Mouse (Mus musculus) lung, postnatal 25 days (tissue): ENCODE data around the gene Prkd3.

Experiments
- DNase-seq: peaks from one replicate; pipeline ENCODE4 v3.0.0; 2022; ENCODE audit warnings: low spot score

The Prkd3 gene

DNA sequence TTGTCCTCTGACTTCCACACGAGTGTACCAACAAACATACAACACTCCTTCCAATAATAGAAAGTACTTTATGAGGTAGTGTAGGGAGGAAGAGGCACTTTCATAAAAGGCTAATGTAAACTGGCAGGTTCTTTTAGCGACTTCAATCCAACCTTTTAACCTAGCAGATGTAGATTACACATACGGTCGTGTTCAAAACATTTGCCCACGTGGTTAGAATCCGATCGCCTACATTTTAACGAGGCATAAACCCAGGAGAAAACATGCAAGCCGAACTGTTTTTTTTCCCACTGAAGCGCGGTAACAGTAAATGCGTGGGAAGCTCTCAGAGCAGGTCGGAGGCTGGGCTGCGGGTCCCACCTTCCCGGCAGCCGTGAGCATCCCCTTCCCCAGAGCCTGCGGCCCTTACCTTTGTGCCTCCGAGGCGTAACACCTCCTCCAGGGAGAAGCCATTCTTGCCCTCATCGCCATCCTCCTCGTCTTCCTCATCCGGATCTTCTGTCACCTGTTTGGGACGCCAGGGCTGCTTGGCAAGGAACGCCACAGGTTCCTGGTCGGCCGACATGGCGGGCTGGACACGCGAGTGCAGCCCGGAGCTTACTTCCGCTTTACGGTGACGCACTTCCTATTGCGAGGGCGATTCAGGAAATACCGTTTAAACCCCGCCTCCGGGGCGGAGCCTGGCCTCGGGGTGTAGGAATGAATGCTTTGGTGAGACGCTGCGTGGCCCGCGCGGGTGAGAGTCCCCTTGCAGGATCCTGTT lies 84.0 kb downstream of the Prkd3 start, which contains the start of the genes Cebpz and Ndufaf7:
Gene Cebpz (minus strand): TSS at position 601 of the 763 bp plus-strand sequence.
Gene Ndufaf7 (plus strand): TSS at position 671 of the 763 bp plus-strand sequence.
- DNase-seq, result peak; percentile 97

- no peak for DNase-seq
Measured at GRCm38 (mm10) chr17:78935857-78936256, 84.8 kb downstream of the Prkd3 start.

GRCm38 (mm10) chr17:78917696-78918095 lies 102.9 kb downstream of the Prkd3 start:
- no peak for DNase-seq

- DNase-seq, result no peak
Measured at GRCm38 (mm10) chr17:78916899-78917298, 103.7 kb downstream of the Prkd3 start.

- DNase-seq, result peak; percentile 89
Measured at GRCm38 (mm10) chr17:78916369-78916813, 104.2 kb downstream of the Prkd3 start, which contains the start of gene Cebpzos. TSS of gene Cebpzos (plus strand) at chr17:78916500.

DNA sequence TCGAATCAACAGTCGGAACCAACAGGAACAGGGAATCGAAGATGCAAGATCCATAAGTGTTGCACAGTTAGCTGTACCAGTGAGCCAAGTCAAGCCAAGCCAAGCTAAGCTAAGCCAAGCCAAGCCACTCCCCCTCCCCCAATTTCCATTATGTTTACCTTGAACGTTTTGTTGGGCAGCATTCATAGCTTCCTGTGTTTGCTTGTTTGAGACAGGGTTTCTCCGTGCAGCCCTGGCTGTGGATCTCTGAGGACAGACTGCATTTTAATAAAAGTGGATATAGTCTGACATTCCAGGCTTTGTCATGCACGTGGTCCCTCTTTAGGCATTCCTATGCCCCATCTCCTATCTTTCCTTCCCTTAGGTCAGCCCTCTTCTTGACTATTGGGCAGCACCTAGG lies 104.8 kb downstream of the Prkd3 start:
- DNase-seq, result no peak

DNA sequence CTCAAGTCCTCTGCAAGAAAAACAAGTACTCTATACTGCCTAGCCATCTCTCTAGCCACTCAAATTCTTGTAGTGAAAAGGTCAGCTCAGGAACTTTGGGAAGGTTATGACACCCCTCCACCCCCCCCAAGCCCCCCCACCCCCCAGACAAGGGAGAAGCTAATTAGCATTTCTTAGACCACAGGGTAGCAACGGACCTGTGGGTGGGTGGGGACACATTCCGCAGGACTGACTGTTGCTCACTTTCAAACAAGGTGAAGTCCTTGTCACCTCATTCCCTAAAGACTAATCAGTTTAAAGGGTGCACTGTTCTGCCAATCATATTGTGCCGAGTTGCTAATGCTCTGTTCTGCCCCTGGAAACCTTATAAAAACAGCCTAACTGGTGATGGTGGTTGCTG lies 106.7 kb downstream of the Prkd3 start:
- no peak for DNase-seq

DNA sequence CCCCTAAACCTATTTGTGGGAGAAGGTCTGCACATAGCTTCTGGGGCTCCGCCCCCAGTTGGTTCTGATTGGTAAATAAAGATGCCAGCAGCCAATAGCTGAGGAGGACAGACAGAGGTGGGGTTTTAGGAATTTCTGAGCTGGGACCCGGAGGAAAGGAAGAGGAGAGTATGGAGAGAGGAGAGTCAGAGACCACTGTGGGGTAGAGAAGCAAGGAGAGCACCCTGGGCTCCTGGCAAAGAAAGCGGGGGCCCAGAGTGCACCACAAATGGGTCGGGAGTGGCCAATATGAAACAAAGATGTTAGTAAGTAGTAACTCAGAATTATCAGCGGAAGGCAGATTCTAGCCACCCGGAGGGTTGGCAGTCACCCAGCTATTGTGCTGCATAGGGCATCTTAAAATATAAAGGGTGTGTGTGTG lies 107.7 kb downstream of the Prkd3 start:
- no peak for DNase-seq

- no peak for DNase-seq
Measured at GRCm38 (mm10) chr17:78909374-78909773, 111.2 kb downstream of the Prkd3 start.

- DNase-seq, result no peak
Measured at GRCm38 (mm10) chr17:78906892-78907291, 113.7 kb downstream of the Prkd3 start, which contains the start of gene Sult6b1. TSS of gene Sult6b1 (minus strand) at chr17:78906992.

DNA sequence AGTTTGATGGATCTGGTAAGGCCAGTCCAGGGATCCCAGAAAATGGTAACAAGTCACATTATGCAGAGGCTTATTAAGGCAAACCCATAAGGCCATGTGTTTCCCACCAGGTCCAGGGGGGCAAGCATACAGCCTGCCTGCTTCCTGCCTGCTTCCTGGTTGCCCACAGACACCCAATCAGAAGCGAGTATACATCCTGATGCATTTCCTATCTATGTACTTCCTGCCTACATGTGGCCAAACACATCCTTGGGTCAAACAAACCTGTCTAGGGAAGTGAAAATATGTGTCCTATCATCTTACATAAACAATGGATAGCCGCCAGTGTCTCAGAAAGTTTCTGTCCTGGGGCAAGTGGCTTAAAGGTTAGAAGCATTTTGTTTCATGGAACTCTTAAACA lies 117.5 kb downstream of the Prkd3 start:
- no peak for DNase-seq
